Mouse (Mus musculus) midbrain, embryonic 14.5 days (tissue): ENCODE results near the gene Olfr806. TPM values are rescaled to one million over a fixed set of nuclear protein-coding genes. Genes with fewer than 3 reads are reported as not detected.

Experiments used
- ATAC-seq: fragments of 200-750 bp; cut with Nextera tagmentation; 2 replicates; pipeline ENCODE4 v1.8.0; 2017; ENCODE audit warnings: moderate number of reproducible peaks, moderate library complexity; ENCODE audit not compliant: low FRiP score, low TSS enrichment
- DNase-seq: peaks from one replicate; pipeline ENCODE4 v3.0.0-alpha.2; 2015
- H3K27ac ChIP-seq: fragments of 300-500 bp; sonication (generic); replicated peaks from 2 replicates; pipeline ENCODE4 v1.5.1; 2014; ENCODE audit warnings: mild to moderate bottlenecking, low read depth, low read length, moderate library complexity
- H3K27me3 ChIP-seq: fragments of 300-500 bp; sonication (generic); 2 replicates; pipeline ENCODE4 v1.6.1; 2014; ENCODE audit warnings: low read length, control low read depth, mixed read lengths; ENCODE audit not compliant: control insufficient read depth, insufficient read depth
- H3K36me3 ChIP-seq: fragments of 300-500 bp; sonication (generic); 2 replicates; pipeline ENCODE4 v1.6.1; 2014; ENCODE audit warnings: low read length, control low read depth; ENCODE audit not compliant: control insufficient read depth, insufficient read depth
- H3K4me1 ChIP-seq: fragments of 300-500 bp; sonication (generic); 2 replicates; pipeline ENCODE4 v1.6.1; 2014; ENCODE audit warnings: mild to moderate bottlenecking, antibody characterized with exemption, low read length, control low read depth; ENCODE audit not compliant: control insufficient read depth, insufficient read depth
- H3K4me2 ChIP-seq: fragments of 300-500 bp; sonication (generic); 2 replicates; pipeline ENCODE4 v1.6.1; 2014; ENCODE audit warnings: mild to moderate bottlenecking, low read length, moderate library complexity
- H3K4me3 ChIP-seq: fragments of 300-500 bp; sonication (generic); replicated peaks from 2 replicates; pipeline ENCODE4 v1.5.1; 2014; ENCODE audit warnings: low read depth, low read length
- H3K9ac ChIP-seq: fragments of 300-500 bp; sonication (generic); replicated peaks from 2 replicates; pipeline ENCODE4 v1.6.1; 2014; ENCODE audit warnings: mild to moderate bottlenecking, low read length, moderate library complexity
- H3K9me3 ChIP-seq: fragments of 300-500 bp; sonication (generic); 2 replicates; pipeline ENCODE4 v1.6.1; 2016; ENCODE audit warnings: low read length, control low read depth, mixed read lengths; ENCODE audit not compliant: control insufficient read depth
- WGBS: fragments of 180-500 bp; shearing (Covaris S2); extraction: QIAGEN DNeasy Blood & Tissue Kit; methylation state at CpG from one replicate; pipeline ENCODE4 v1.1.7; 2014; 5-methylcytosine and 5-hydroxymethylcytosine counted together
- polyA plus RNA-seq: library from polyadenylated mRNA; unstranded; fragments of >200 nt; fragmentation: Nextera tagmentation; extraction: Ambion mirVana; gene quantifications from 2 replicates; pipeline ENCODE4 v1.2.1, GENCODE M21; 2014

Gene Olfr806
- polyA plus RNA-seq: not detected in 2 replicates

GRCm38 (mm10) chr10:129741821-129742220 lies at the start of gene Olfr806:
TSS of gene Olfr806 (minus strand) at chr10:129741921.
- H3K4me2 ChIP-seq: no peak within 1 kb of the TSS
- no peaks in the 10 kb centered on the region for H3K4me1 ChIP-seq
- no peak within 1 kb of the TSS for H3K27ac ChIP-seq
- ATAC-seq: no peak
- no peaks in the 10 kb centered on the region for H3K27me3 ChIP-seq
- no peaks in the 10 kb centered on the region for H3K36me3 ChIP-seq
- no peak within 1 kb of the TSS for H3K9ac ChIP-seq
- no peak within 1 kb of the TSS for H3K4me3 ChIP-seq
- H3K9me3 ChIP-seq: no peaks in the 10 kb centered on the region
- no peak for DNase-seq

- no peaks in the 10 kb centered on the region for H3K4me1 ChIP-seq
- no peaks in the 10 kb centered on the region for H3K9me3 ChIP-seq
- no peak overlapping the region for H3K9ac ChIP-seq
- no peak for ATAC-seq
- no peaks in the 10 kb centered on the region for H3K27me3 ChIP-seq
- no peak overlapping the region for H3K4me3 ChIP-seq
- no peak overlapping the region for H3K4me2 ChIP-seq
- no peaks in the 10 kb centered on the region for H3K36me3 ChIP-seq
- DNase-seq: no peak
- H3K27ac ChIP-seq: no peak overlapping the region
Measured at GRCm38 (mm10) chr10:129778123-129778522, 36.4 kb upstream of the Olfr806 start.

- no peak for ATAC-seq
- Histone ChIP-seq H3K4me1 (no peaks in the 10 kb centered on the region), H3K36me3 (no peaks in the 10 kb centered on the region), H3K27ac (no peak within 1 kb of the TSS), H3K4me3 (no peak within 1 kb of the TSS), H3K4me2 (no peak within 1 kb of the TSS), H3K9ac (no peak within 1 kb of the TSS), H3K9me3 (no peaks in the 10 kb centered on the region), H3K27me3 (no peaks in the 10 kb centered on the region)
- DNase-seq: no peak
Measured at GRCm38 (mm10) chr10:129774338-129774737, 32.6 kb upstream of the Olfr806 start, which contains the start of gene Olfr809. TSS of gene Olfr809 (plus strand) at chr10:129774638.

GRCm38 (mm10) chr10:129765182-129765581 lies 23.5 kb upstream of the Olfr806 start, which contains the start of gene Olfr808:
TSS of gene Olfr808 (plus strand) at chr10:129765482.
- Histone ChIP-seq H3K4me2 (no peak within 1 kb of the TSS), H3K27ac (no peak within 1 kb of the TSS), H3K36me3 (no peaks in the 10 kb centered on the region), H3K9me3 (no peaks in the 10 kb centered on the region), H3K4me3 (no peak within 1 kb of the TSS), H3K4me1 (no peaks in the 10 kb centered on the region), H3K9ac (no peak within 1 kb of the TSS), H3K27me3 (no peaks in the 10 kb centered on the region)
- DNase-seq (no peak), ATAC-seq (no peak)
- 96% methylated on average over 1 of the region's 1 CpGs for WGBS

- Histone ChIP-seq H3K27ac (no peak within 1 kb of the TSS), H3K9ac (no peak within 1 kb of the TSS), H3K4me1 (no peaks in the 10 kb centered on the region), H3K4me3 (no peak within 1 kb of the TSS), H3K36me3 (no peaks in the 10 kb centered on the region), H3K4me2 (no peak within 1 kb of the TSS), H3K9me3 (no peaks in the 10 kb centered on the region), H3K27me3 (no peaks in the 10 kb centered on the region)
- no peak for DNase-seq
- WGBS: 87% methylated on average over 1 of the region's 1 CpGs
- ATAC-seq: no peak
Measured at GRCm38 (mm10) chr10:129757693-129758092, 16.0 kb upstream of the Olfr806 start, which contains the start of gene Olfr807. TSS of gene Olfr807 (minus strand) at chr10:129757793.

- no peak within 1 kb of the TSS for H3K4me3 ChIP-seq
- H3K27me3 ChIP-seq: no peaks in the 10 kb centered on the region
- DNase-seq (no peak), ATAC-seq (no peak)
- no peaks in the 10 kb centered on the region for H3K36me3 ChIP-seq
- H3K27ac ChIP-seq: no peak within 1 kb of the TSS
- H3K9me3 ChIP-seq: no peaks in the 10 kb centered on the region
- no peak within 1 kb of the TSS for H3K4me2 ChIP-seq
- no peaks in the 10 kb centered on the region for H3K4me1 ChIP-seq
- H3K9ac ChIP-seq: no peak within 1 kb of the TSS
- WGBS: 96% methylated on average over 2 of the region's 2 CpGs
Measured at GRCm38 (mm10) chr10:129729275-129729674, 12.4 kb downstream of the Olfr806 start, which contains the start of gene Olfr805. TSS of gene Olfr805 (minus strand) at chr10:129729375.

GRCm38 (mm10) chr10:129702910-129703309 lies 38.8 kb downstream of the Olfr806 start, which contains the start of gene Olfr804:
TSS of gene Olfr804 (plus strand) at chr10:129703210.
- H3K4me2 ChIP-seq: no peak within 1 kb of the TSS

GRCm38 (mm10) chr10:129694186-129694585 lies 47.5 kb downstream of the Olfr806 start, which contains the start of gene Olfr803:
TSS of gene Olfr803 (minus strand) at chr10:129694286.
- Histone ChIP-seq H3K9ac (no peak within 1 kb of the TSS), H3K27ac (no peak within 1 kb of the TSS), H3K4me1 (no peaks in the 10 kb centered on the region), H3K36me3 (no peaks in the 10 kb centered on the region), H3K9me3 (no peaks in the 10 kb centered on the region), H3K4me2 (no peak within 1 kb of the TSS), H3K27me3 (no peaks in the 10 kb centered on the region), H3K4me3 (no peak within 1 kb of the TSS)
- no peak for DNase-seq
- WGBS: 84% methylated on average over 2 of the region's 2 CpGs
- no peak for ATAC-seq

More at GRCm38 (mm10) chr10:129702910-129703309, 38.8 kb downstream of the Olfr806 start, which contains the start of gene Olfr804:
- DNase-seq (no peak), ATAC-seq (no peak)
- Histone ChIP-seq H3K9me3 (no peaks in the 10 kb centered on the region), H3K4me1 (no peaks in the 10 kb centered on the region), H3K4me3 (no peak within 1 kb of the TSS), H3K36me3 (no peaks in the 10 kb centered on the region), H3K9ac (no peak within 1 kb of the TSS), H3K27ac (no peak within 1 kb of the TSS), H3K27me3 (no peaks in the 10 kb centered on the region)

- ATAC-seq: no peak
- WGBS: 60% methylated on average over 1 of the region's 1 CpGs
- no peak within 1 kb of the TSS for H3K9ac ChIP-seq
- H3K4me2 ChIP-seq: no peak within 1 kb of the TSS
- H3K4me3 ChIP-seq: no peak within 1 kb of the TSS
- H3K4me1 ChIP-seq: no peaks in the 10 kb centered on the region
- DNase-seq: no peak
- H3K27ac ChIP-seq: no peak within 1 kb of the TSS
- H3K9me3 ChIP-seq: no peaks in the 10 kb centered on the region
- H3K36me3 ChIP-seq: no peaks in the 10 kb centered on the region
- H3K27me3 ChIP-seq: no peaks in the 10 kb centered on the region
Measured at GRCm38 (mm10) chr10:129688069-129688468, 53.7 kb downstream of the Olfr806 start, which contains the start of gene Olfr802. TSS of gene Olfr802 (minus strand) at chr10:129688169.
